Mouse (Mus musculus) embryonic facial prominence, embryonic 15.5 days (tissue): ENCODE measurements at regions not wholly inside any gene's neighbourhood (a gene's known extent, or its start where the extent isn't known, plus 50 kb on each side); places are given as distances from the start of the nearest gene placed in this dataset.
A peak's percentile ranks its signal among the peaks of the same experiment; 100 is the strongest.

Source experiments
- ATAC-seq: fragments of 200-750 bp; cut with Nextera tagmentation; 2 replicates; pipeline ENCODE4 v1.8.0; 2017; ENCODE audit warnings: low read depth, moderate TSS enrichment; ENCODE audit not compliant: insufficient number of reproducible peaks, low FRiP score, low TSS enrichment
- H3K27ac ChIP-seq: fragments of 300-500 bp; sonication (generic); replicated peaks from 2 replicates; pipeline ENCODE4 v1.5.1; 2015; ENCODE audit warnings: mild to moderate bottlenecking, inconsistent platforms
- H3K27me3 ChIP-seq: fragments of 300-500 bp; sonication (generic); 2 replicates; pipeline ENCODE4 v1.6.1; 2015; ENCODE audit warnings: inconsistent platforms
- H3K36me3 ChIP-seq: fragments of 300-500 bp; sonication (generic); 2 replicates; pipeline ENCODE4 v1.6.1; 2015; ENCODE audit warnings: mild to moderate bottlenecking, inconsistent platforms
- H3K4me1 ChIP-seq: fragments of 300-500 bp; sonication (generic); 2 replicates; pipeline ENCODE4 v1.6.1; 2015; ENCODE audit warnings: inconsistent platforms
- H3K4me2 ChIP-seq: fragments of 300-500 bp; sonication (generic); replicated peaks from 2 replicates; pipeline ENCODE4 v1.6.1; 2015; ENCODE audit warnings: mild to moderate bottlenecking, inconsistent platforms
- H3K4me3 ChIP-seq: fragments of 300-500 bp; sonication (generic); replicated peaks from 2 replicates; pipeline ENCODE4 v1.5.1; 2015; ENCODE audit warnings: mild to moderate bottlenecking, inconsistent platforms
- H3K9ac ChIP-seq: fragments of 300-500 bp; sonication (generic); 2 replicates; pipeline ENCODE4 v1.6.1; 2015; ENCODE audit warnings: inconsistent platforms
- H3K9me3 ChIP-seq: fragments of 300-500 bp; sonication (generic); replicated peaks from 2 replicates; pipeline ENCODE4 v1.6.1; 2016; ENCODE audit warnings: inconsistent platforms
- WGBS: fragments of 180-500 bp; shearing (Covaris S2); methylation state at CpG from one replicate; pipeline ENCODE4 v1.1.7; 2015; 5-methylcytosine and 5-hydroxymethylcytosine counted together

DNA sequence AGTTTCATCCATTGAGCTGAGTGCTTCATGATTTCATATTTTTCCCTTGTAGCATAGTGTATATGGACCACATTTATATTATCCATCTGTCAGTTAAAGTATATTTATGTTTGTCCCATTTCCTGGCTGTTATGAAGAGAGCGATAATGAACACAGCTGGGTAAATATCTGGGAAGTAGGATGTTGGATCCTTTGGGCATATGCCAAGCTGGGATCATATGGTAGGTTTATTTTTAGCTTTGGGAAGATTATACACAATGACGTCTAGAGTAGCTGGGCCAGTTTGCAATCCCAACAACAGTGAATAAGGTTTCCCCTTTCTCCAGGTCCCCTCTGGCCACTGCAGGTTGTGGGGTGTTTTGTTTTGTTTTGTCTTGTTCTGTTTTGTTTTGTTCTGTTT, 164.5 kb downstream of the Gm765 start:
- Histone ChIP-seq H3K27me3 (no peaks in the 10 kb centered on the region), H3K9ac (no peak overlapping the region), H3K4me1 (no peaks in the 10 kb centered on the region), H3K4me3 (no peak overlapping the region), H3K36me3 (no peaks in the 10 kb centered on the region), H3K27ac (no peak overlapping the region), H3K9me3 (no peaks in the 10 kb centered on the region), H3K4me2 (no peak overlapping the region)
- ATAC-seq = no peak
- 30% methylated on average over 2 of the region's 2 CpGs for WGBS

DNA sequence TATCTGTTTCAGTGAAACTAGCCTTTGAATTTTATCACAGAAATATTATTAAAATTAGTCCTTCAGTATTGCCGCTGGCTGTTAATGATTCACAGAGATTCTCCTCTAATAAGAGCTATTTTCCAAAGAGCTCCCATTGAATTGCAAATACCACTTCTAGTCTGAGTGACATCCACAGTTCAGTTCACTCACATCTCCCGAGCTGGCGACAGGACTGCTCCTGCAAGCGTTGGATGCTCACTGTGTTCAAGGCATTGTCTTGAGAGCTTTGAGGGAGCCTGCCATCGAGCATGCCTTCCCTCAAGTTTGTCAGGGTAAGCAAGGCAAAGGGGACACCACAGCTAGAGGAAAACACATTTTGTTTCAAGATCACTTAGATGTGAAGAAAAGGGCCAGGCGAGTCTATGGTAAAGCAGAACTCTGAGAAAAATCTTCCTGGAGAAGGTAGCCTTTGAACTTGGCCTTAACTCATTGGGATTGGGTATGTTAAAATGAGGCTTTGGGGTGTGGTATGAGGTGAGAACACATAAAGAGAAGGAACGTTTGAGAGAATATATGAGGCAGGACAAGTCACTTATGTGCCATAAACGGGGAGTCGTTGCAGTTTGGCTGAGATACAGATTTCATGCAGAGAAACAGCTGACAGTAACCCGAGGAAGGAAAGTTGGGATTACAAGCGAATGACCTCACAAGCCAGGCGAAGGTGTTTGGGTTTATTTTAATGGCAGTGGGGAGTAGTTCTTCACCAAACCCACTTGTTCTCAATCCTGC, 193.3 kb downstream of the Gm765 start:
- no peaks in the 10 kb centered on the region for H3K36me3 ChIP-seq
- H3K4me2 ChIP-seq = no peak overlapping the region
- H3K9ac ChIP-seq = no peak overlapping the region
- H3K4me1 ChIP-seq = no peaks in the 10 kb centered on the region
- no peak overlapping the region for H3K4me3 ChIP-seq
- no peaks in the 10 kb centered on the region for H3K27me3 ChIP-seq
- ATAC-seq = no peak
- H3K27ac ChIP-seq = no peak overlapping the region
- WGBS = 64% methylated on average over 12 of the region's 12 CpGs
- H3K9me3 ChIP-seq = no peaks in the 10 kb centered on the region

DNA sequence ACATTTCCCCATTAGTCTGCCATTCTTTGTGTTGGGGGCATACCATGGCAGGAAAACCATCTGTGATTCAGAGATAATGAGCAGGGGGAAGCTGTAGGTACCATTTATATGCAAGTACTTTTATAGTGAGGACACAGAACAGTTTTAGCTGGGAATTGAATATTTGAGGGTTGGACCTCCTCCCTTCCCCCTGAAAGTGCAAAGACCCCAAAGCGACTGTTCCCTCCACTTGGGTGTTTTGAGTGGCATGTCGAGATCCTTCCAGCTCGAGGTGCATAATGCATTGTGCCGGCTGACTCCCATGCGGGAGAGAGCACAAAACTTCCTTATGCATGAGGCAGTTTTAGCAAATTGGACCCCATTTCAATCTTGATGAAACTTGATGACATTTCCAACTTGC, 194.7 kb downstream of the Gm765 start:
- Histone ChIP-seq H3K27me3 (no peaks in the 10 kb centered on the region), H3K9me3 (no peaks in the 10 kb centered on the region), H3K36me3 (no peaks in the 10 kb centered on the region), H3K27ac (no peak overlapping the region), H3K4me2 (no peak overlapping the region), H3K4me1 (no peaks in the 10 kb centered on the region), H3K9ac (no peak overlapping the region), H3K4me3 (no peak overlapping the region)
- WGBS = 78% methylated on average over 5 of the region's 5 CpGs
- ATAC-seq = no peak

DNA sequence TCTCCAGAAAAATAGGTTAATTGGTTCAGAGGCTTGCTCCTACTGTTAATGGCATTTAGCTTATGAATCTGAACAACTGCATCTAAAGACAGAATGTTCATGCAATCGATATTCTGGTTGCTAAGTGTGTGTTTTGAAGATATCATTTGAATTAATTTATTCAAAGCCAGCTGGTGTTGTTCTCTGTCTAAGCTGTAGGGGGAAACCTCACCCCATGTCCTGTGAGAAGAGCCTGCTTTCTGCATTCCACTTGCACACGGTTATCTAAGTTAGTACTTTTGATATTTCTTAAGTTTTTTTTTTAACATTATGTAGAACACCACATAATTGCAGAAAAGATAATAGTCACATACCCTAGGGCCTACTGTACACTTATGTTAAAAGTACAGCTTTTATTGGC, 209.6 kb downstream of the Gm765 start:
- H3K4me2 ChIP-seq = no peak overlapping the region
- no peaks in the 10 kb centered on the region for H3K9me3 ChIP-seq
- WGBS = 21% methylated on average over 2 of the region's 2 CpGs
- H3K4me3 ChIP-seq = no peak overlapping the region
- no peaks in the 10 kb centered on the region for H3K4me1 ChIP-seq
- no peaks in the 10 kb centered on the region for H3K36me3 ChIP-seq
- ATAC-seq = no peak
- H3K27ac ChIP-seq = no peak overlapping the region
- H3K9ac ChIP-seq = no peak overlapping the region
- H3K27me3 ChIP-seq = 0 out of 2 replicates have a peak, but pooled peaks cover 3% of the 10 kb centered on the region

DNA sequence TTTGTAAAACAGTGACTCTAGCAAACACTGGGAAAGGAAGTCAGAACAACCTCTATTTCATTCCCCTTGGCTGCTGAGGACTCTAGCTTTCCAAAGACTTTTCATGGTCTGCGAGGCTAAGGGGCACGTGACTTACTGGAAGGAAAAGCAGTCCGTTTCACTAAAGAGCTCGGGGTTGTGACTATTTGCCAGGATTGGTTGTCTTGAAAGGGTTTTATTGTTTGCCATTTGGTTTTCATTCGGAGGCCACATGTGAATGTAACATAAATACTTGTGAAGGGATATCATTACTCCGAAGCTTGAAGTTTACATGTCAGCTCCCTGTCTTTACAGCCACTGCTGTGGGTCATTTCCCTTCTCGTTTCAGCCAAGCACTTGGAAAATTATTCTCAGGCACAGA, 217.1 kb downstream of the Gm765 start:
- ATAC-seq = no peak
- no peak overlapping the region for H3K4me3 ChIP-seq
- H3K36me3 ChIP-seq = no peaks in the 10 kb centered on the region
- H3K27ac ChIP-seq = no peak overlapping the region
- peaks cover 12% of the 10 kb centered on the region; the same call in 1 of the 2 replicates for H3K4me1 ChIP-seq
- H3K27me3 ChIP-seq = no peaks in the 10 kb centered on the region; the same call in 1 of the 2 replicates
- H3K4me2 ChIP-seq = no peak overlapping the region
- H3K9me3 ChIP-seq = no peaks in the 10 kb centered on the region
- WGBS = 34% methylated on average over 7 of the region's 7 CpGs
- no peak overlapping the region for H3K9ac ChIP-seq

DNA sequence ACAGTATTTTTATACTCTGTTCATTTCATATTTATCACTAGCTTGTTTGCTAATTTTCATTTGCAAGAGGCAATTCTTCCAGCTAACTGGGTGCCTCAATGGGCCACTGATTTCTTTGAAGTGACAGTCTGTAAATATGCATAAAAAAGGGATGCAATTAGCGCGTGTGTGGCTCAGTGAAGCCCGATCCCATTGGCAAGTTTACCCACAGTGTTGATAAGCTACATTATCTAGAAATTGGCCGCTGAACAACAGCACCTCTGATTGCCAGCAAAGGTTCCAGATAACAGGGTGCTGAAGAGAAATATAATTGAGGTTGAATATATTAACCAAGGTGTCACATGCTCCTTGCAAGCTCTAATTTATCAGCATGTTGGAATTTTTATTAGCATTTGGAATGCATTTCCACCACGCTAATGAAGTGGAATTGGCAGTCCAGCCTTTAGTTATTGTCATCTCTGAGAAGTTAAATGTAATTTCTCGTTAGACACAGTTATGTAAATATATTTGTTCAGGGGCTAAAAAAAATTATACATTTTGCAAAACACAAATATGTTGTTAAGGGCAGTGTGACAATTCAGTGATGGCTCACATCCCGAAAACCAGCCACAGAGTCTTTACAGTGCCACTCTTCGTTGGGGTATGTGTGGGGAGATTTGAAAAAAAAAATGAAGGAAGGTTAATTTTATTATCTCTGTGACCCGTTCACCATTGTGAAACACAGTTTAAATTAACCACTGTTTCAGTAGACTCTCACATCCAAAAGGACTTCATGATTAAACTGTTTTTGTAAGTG, 224.0 kb downstream of the Gm765 start:
- Histone ChIP-seq H3K4me3 (no peak overlapping the region), H3K27ac (no peak overlapping the region), H3K9me3 (no peaks in the 10 kb centered on the region), H3K36me3 (no peaks in the 10 kb centered on the region), H3K9ac (no peak overlapping the region), H3K27me3 (no peaks in the 10 kb centered on the region; the same call in 1 of the 2 replicates), H3K4me1 (peaks cover 11% of the 10 kb centered on the region; the same call in 1 of the 2 replicates), H3K4me2 (no peak overlapping the region)
- WGBS = 64% methylated on average over 9 of the region's 9 CpGs
- no peak for ATAC-seq

DNA sequence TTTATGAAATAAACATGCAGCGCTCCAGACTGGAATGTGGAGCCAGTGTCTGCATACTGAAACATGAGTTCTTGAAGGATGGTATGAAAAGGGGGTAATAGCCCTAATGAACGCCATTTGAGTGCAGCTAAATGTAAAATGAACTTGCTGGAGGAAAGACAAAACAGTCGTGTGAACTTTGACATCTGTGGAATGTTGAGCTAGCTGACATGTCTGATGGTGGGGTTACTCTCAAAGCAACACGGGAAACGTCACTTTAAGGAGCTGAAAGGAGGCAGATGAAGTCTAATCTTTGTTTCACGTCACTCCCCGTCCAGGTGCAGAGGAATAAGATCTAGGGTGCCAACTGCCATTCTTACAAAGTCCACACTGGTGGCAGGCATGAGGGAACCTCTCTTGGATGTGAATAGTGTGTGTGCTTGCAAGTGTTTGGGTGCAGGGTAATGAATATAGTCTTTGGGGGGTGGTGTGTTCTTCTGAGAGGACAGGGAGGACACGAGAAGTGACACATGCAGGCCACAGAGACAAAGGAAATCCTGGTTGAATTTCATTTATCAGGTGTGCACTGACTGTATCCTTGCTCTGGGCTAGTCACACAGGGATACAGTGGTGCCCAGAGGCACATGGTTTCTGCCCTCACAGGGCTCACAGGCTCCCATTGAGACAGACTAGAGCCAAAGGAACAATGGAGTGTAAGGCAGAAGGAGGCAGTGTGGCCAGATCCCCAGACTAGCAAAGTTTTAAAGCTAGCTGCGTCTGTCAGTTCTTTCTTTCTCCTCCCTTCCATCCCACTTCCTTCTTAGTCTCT, 228.0 kb downstream of the Gm765 start:
- Histone ChIP-seq H3K27ac (no peak overlapping the region), H3K4me1 (peaks cover 12% of the 10 kb centered on the region; the same call in 1 of the 2 replicates), H3K4me2 (0 out of 2 replicates have a peak overlapping the region, but pooled peaks have one; percentile 44), H3K27me3 (no peaks in the 10 kb centered on the region), H3K9ac (no peak overlapping the region), H3K4me3 (no peak overlapping the region), H3K9me3 (no peaks in the 10 kb centered on the region), H3K36me3 (no peaks in the 10 kb centered on the region)
- WGBS = 24% methylated on average over 9 of the region's 9 CpGs
- no peak for ATAC-seq

DNA sequence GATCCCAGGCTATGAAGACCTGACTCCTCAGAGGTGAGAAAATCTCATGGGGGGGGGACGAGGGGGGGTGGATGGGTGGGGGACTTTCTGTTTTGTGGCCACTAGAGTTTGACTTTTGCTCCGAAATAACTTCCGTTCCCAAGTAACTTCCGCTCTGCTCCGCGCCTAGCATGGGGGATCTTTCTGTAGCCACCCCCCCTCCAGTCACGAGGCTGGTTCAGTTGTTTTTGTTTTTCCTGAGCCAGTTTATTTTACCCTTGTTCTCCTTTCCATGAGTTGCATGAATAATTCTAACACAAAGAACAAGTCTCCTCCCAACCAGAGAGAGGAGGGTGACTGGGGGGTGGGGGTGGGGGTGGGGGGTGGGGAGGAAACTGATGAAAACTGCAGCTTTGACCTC, 228.8 kb downstream of the Gm765 start:
- H3K27me3 ChIP-seq = no peaks in the 10 kb centered on the region
- peak overlapping the region; percentile 44 for H3K4me2 ChIP-seq
- H3K9me3 ChIP-seq = no peaks in the 10 kb centered on the region
- H3K4me3 ChIP-seq = peak overlapping the region; percentile 7; the same call in 1 of the 2 replicates
- no peaks in the 10 kb centered on the region for H3K36me3 ChIP-seq
- H3K4me1 ChIP-seq = peaks cover 12% of the 10 kb centered on the region; the same call in 1 of the 2 replicates
- WGBS = 8% methylated on average over 7 of the region's 7 CpGs
- H3K9ac ChIP-seq = no peak overlapping the region
- no peak overlapping the region for H3K27ac ChIP-seq
- ATAC-seq = no peak

DNA sequence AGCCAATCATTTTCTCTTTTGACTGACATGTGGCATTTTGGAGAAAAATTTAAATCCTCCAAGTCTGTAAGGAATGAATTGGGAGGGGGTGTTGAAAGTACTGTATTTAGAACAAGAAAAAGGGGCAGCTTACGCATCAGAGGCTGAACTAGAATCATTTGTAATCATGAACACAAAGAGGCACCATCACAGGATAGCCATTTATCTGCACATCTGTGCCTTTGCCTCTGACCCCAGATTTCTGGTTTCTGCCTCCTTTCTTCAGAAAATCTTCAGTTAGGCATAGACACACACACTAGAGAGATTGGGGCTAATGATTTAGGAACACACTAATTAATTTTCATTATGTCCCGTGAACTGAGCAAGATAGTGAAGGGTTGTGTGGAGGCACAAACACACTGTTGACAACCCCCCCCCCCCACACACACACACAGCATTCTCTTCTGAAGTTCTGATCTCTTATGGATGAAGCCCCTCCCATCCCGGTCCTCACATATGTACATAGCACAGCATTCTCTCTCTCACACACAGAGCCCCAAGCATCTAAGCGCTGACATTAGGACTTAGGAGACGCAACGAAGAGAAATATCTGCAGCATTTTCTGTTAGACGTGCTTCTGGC, 229.9 kb downstream of the Gm765 start:
- Histone ChIP-seq H3K27me3 (no peaks in the 10 kb centered on the region), H3K27ac (no peak overlapping the region), H3K9me3 (no peaks in the 10 kb centered on the region), H3K4me2 (no peak overlapping the region), H3K4me3 (no peak overlapping the region), H3K4me1 (peaks cover 10% of the 10 kb centered on the region; the same call in 1 of the 2 replicates), H3K9ac (no peak overlapping the region), H3K36me3 (no peaks in the 10 kb centered on the region)
- ATAC-seq = no peak
- 57% methylated on average over 7 of the region's 7 CpGs for WGBS

DNA sequence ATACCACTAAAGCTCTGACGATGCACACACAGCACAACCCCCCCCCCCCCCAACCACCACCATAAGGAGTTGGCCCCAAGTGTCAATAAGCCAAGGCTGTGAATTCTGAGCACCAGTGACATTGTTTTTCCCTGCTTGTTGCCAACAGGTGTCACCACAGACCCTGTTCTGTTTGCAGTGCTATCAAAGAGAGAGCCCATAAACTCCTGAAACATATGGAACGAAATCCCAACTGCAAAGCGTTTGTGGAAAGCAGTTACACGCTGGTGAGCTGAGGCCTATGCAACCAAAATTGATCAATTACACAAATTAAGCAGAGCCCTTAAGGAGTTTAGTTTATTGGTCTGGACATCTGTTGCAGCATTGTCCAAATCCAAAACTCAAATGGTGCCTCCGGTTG, 235.4 kb downstream of the Gm765 start:
- ATAC-seq = no peak
- WGBS = 44% methylated on average over 5 of the region's 5 CpGs

More for the DNA sequence above, 235.4 kb downstream of the Gm765 start:
- Histone ChIP-seq H3K27ac (no peak overlapping the region), H3K36me3 (no peaks in the 10 kb centered on the region), H3K4me3 (no peak overlapping the region), H3K4me1 (no peaks in the 10 kb centered on the region), H3K9ac (no peak overlapping the region), H3K4me2 (no peak overlapping the region), H3K27me3 (0 out of 2 replicates have a peak, but pooled peaks cover 7% of the 10 kb centered on the region), H3K9me3 (no peaks in the 10 kb centered on the region)
